10 mouse cellular contexts compared by ENCODE assay signal in the genomic region with DNA sequence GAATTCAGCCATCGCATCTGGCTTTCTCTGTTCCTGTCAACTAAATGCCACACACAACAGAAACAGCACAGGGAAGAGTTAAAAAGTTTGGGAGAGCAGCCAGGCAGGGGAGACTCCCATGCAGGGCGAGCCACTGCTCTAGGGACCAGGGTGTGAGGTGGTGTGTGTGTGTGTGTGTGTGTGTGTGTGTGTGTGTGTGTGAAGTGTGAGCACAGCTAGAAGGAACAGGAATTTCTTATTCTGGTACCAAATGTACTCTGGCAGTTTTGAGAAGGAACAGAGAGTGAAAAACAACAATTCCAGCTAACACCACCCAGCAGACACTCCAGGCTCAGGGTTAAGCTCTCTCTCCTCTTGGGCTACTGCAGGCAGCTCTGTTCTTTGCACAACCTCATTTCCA.
DNase-seq lines count a peak whose midpoint lies in the region; ATAC-seq and TF ChIP-seq lines count a peak whose summit lies in the region.
"Had no signal": no experiment of that assay in that cellular context is flagged by ENCODE, and none has a peak within 500 bp of the region (broad histone marks: within the 10 kb centered on the region; RNA-seq: fewer than 3 reads in every experiment).

No protein-coding gene starts in this region.

- TF ChIP-seq POLR2A in brain, embryonic 14.5 days (IDR thresholded peaks at IDR 0.05; ENCODE audit: borderline replicate concordance, extremely low read depth, insufficient read depth, insufficient read length, poor library complexity, severe bottlenecking) = no peak

- H3K27ac ChIP-seq in forebrain, embryonic 16.5 days (ENCODE audit: low read length) = peak overlapping the region; percentile 45
- peak overlapping the region; percentile 49; the same call in 1 of the 2 replicates for H3K27ac ChIP-seq in lung, embryonic 15.5 days
- H3K27ac ChIP-seq: macrophage had no signal

- H3K9ac ChIP-seq in forebrain, embryonic 16.5 days (replicated peaks; ENCODE audit: low read depth, low read length) = no peak overlapping the region
- H3K9ac ChIP-seq in lung, embryonic 15.5 days = no peak overlapping the region

- H3K4me1 ChIP-seq in forebrain, embryonic 16.5 days (replicated peaks; ENCODE audit: control insufficient read depth, insufficient read depth, low read length) = peaks cover 17% of the 10 kb centered on the region
- H3K4me1 ChIP-seq in lung, embryonic 15.5 days = 0 out of 2 replicates have a peak, but pooled peaks cover 14% of the 10 kb centered on the region

- H3K4me3 ChIP-seq in forebrain, embryonic 16.5 days (replicated peaks; ENCODE audit: low read length) = no peak overlapping the region
- H3K4me3 ChIP-seq in lung, embryonic 15.5 days = no peak overlapping the region

- no peaks in the 10 kb centered on the region for H3K9me3 ChIP-seq in forebrain, embryonic 16.5 days (ENCODE audit: control insufficient read depth, low read length)
- no peaks in the 10 kb centered on the region for H3K9me3 ChIP-seq in lung, embryonic 15.5 days
- H3K9me3 ChIP-seq: G1E had no signal

- 27% methylated on average over 2 of the region's 2 CpGs for WGBS in forebrain, embryonic 16.5 days
- WGBS in lung, embryonic 15.5 days = 20% methylated on average over 2 of the region's 2 CpGs

- no peaks in the 10 kb centered on the region for H3K36me3 ChIP-seq in forebrain, embryonic 16.5 days (ENCODE audit: control insufficient read depth, insufficient read depth)
- peaks cover 7% of the 10 kb centered on the region; the same call in 1 of the 2 replicates for H3K36me3 ChIP-seq in lung, embryonic 15.5 days

- H3K4me2 ChIP-seq in forebrain, embryonic 16.5 days (ENCODE audit: low read length) = no peak overlapping the region
- no peak overlapping the region for H3K4me2 ChIP-seq in lung, embryonic 15.5 days

- peak; percentile 61 for DNase-seq in kidney, adult 18-20 months
- no peak for DNase-seq in kidney, adult 8-10 months
- peak; percentile 76 for DNase-seq in brain, embryonic 14.5 days (ENCODE audit: low read depth)
- peak; percentile 69 for DNase-seq in heart, postnatal 4 days
- no peak for DNase-seq in spleen, postnatal 10 days (ENCODE audit: low spot score in 2 of 2)

- ATAC-seq in forebrain, embryonic 16.5 days = peak; percentile 74
- peak; percentile 47; the same call in 1 of the 2 replicates for ATAC-seq in lung, embryonic 15.5 days (ENCODE audit: borderline replicate concordance, extremely low read depth, low FRiP score, low TSS enrichment)
- no peak for ATAC-seq in monocyte, adult 5-6 weeks (replicated peaks; ENCODE audit: insufficient number of reproducible peaks, low FRiP score, low TSS enrichment, poor library complexity, severe bottlenecking)

- no peaks in the 10 kb centered on the region for H3K27me3 ChIP-seq in forebrain, embryonic 16.5 days (replicated peaks; ENCODE audit: control insufficient read depth, insufficient read depth, low read length)
- no peaks in the 10 kb centered on the region for H3K27me3 ChIP-seq in lung, embryonic 15.5 days

- TF ChIP-seq CTCF in brain, embryonic 14.5 days (IDR thresholded peaks at IDR 0.05; ENCODE audit: borderline replicate concordance, extremely low read depth, insufficient read depth, insufficient read length) = no peak

Comparison
In these comparisons a context has a peak if more than half of its experiments do, and no peak if none do; other contexts are left out.
1. DNase-seq: peak in kidney, adult 18-20 months (single experiment), brain, embryonic 14.5 days (single experiment) and heart, postnatal 4 days (single experiment); none in kidney, adult 8-10 months (0 of 2) and spleen, postnatal 10 days (0 of 2).